Mouse (Mus musculus) hindbrain, embryonic 11.5 days (tissue): ENCODE measurements at regions not wholly inside any gene's neighbourhood (a gene's known extent, or its start where the extent isn't known, plus 50 kb on each side); places are given as distances from the start of the nearest gene placed in this dataset.

Source experiments
- ATAC-seq: fragments of 200-750 bp; cut with Nextera tagmentation; 2 replicates; pipeline ENCODE4 v1.8.0; 2017; ENCODE audit warnings: mild to moderate bottlenecking, moderate TSS enrichment, moderate library complexity; ENCODE audit not compliant: low FRiP score
- DNase-seq: peaks from one replicate; pipeline ENCODE4 v3.0.0-alpha.2; 2015; ENCODE audit warnings: low spot score
- H3K27ac ChIP-seq: fragments of 300-500 bp; sonication (generic); 2 replicates; pipeline ENCODE4 v1.5.1; 2014; ENCODE audit warnings: mild to moderate bottlenecking, low read depth, low read length
- H3K27me3 ChIP-seq: fragments of 300-500 bp; sonication (generic); 2 replicates; pipeline ENCODE4 v1.6.1; 2014; ENCODE audit warnings: mild to moderate bottlenecking, low read length, moderate library complexity, mixed read lengths; ENCODE audit not compliant: control insufficient read depth, insufficient read depth
- H3K36me3 ChIP-seq: fragments of 300-500 bp; sonication (generic); 2 replicates; pipeline ENCODE4 v1.6.1; 2014; ENCODE audit warnings: mild to moderate bottlenecking, low read length, moderate library complexity, mixed read lengths; ENCODE audit not compliant: control insufficient read depth, insufficient read depth
- H3K4me1 ChIP-seq: fragments of 300-500 bp; sonication (generic); replicated peaks from 2 replicates; pipeline ENCODE4 v1.6.1; 2014; ENCODE audit warnings: low read length, mixed read lengths; ENCODE audit not compliant: control insufficient read depth, insufficient read depth
- H3K4me2 ChIP-seq: fragments of 300-500 bp; sonication (generic); replicated peaks from 2 replicates; pipeline ENCODE4 v1.6.1; 2014; ENCODE audit warnings: mild to moderate bottlenecking, low read depth, low read length
- H3K4me3 ChIP-seq: fragments of 300-500 bp; sonication (generic); 2 replicates; pipeline ENCODE4 v1.5.1; 2014; ENCODE audit warnings: low read depth, low read length
- H3K9ac ChIP-seq: fragments of 300-500 bp; sonication (generic); 2 replicates; pipeline ENCODE4 v1.6.1; 2014; ENCODE audit warnings: low read depth, low read length
- H3K9me3 ChIP-seq: fragments of 300-500 bp; sonication (generic); 2 replicates; pipeline ENCODE4 v1.6.1; 2016; ENCODE audit warnings: low read length; ENCODE audit not compliant: control insufficient read depth
- WGBS: fragments of 180-500 bp; shearing (Covaris S2); extraction: QIAGEN DNeasy Blood & Tissue Kit; methylation state at CpG from one replicate; pipeline ENCODE4 v1.1.7; 2014; 5-methylcytosine and 5-hydroxymethylcytosine counted together

DNA sequence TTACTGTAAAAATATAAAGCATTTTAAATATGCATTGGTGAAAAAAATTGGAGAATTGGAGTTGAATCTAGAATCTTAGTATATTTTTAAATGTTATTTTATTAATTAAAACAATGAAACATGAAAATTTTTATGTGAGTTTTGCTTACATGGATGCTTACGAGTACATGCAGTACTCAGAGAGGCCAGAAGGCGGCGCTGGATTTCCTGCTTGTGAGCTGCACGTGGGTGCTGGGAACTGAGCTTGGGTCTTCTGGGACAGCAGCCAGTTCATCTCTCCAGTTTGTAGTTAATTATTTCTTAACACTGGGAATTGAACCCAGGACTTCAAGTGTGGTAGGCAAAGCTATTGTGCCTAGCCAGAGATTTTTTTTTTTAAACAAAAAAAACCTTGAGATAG, 85.5 kb downstream of the Zfp281 start:
- H3K4me1 ChIP-seq = no peaks in the 10 kb centered on the region
- ATAC-seq (no peak), DNase-seq (no peak)
- H3K36me3 ChIP-seq = no peaks in the 10 kb centered on the region
- no peak overlapping the region for H3K4me2 ChIP-seq
- WGBS = 77% methylated on average over 4 of the region's 4 CpGs
- H3K27me3 ChIP-seq = no peaks in the 10 kb centered on the region
- no peak overlapping the region for H3K4me3 ChIP-seq
- H3K9ac ChIP-seq = no peak overlapping the region
- H3K9me3 ChIP-seq = no peaks in the 10 kb centered on the region
- H3K27ac ChIP-seq = no peak overlapping the region

DNA sequence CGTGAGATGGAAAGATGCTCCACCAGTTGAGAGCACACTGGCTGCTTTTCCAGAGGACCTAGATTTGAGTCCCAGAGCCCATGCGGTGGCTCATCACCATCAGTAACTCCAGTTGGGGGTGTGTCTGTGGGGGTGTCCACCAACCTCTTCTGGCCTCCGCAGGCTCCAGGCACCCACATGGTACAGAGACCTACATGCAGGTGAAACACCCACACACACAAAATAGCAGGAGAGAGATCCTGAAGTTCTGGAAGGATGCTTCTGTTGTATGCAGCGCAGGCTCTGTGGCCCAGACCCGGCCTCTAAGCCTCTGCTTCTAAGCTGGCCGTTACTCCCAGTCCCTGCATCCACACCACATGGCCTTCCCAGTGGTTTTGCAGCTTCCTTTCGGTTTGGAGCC, 86.5 kb downstream of the Zfp281 start:
- Histone ChIP-seq H3K9me3 (no peaks in the 10 kb centered on the region), H3K4me1 (no peaks in the 10 kb centered on the region), H3K4me2 (no peak overlapping the region), H3K9ac (no peak overlapping the region), H3K36me3 (no peaks in the 10 kb centered on the region), H3K27me3 (no peaks in the 10 kb centered on the region), H3K27ac (no peak overlapping the region), H3K4me3 (no peak overlapping the region)
- DNase-seq (no peak), ATAC-seq (no peak)
- WGBS = 83% methylated on average over 7 of the region's 7 CpGs

DNA sequence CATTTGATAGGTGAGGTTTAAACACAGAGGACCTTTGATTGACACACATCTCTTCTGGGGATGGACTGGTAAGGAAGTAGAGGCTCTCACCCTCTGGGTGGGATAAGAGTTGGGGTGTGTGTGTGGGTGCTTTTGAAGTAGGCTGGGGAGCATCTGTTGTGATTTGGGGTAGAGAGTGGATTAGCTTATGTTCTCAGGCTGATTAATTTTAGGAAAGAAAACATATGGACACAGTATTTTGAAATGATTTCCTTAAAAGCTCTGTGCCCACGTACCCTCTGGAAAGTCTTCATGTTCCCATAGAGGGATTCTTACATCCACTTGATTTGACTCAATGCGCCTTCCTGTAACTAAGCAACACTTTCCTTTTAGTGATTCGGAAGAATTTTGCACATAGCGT, 89.4 kb downstream of the Zfp281 start:
- ATAC-seq = no peak
- 84% methylated on average over 4 of the region's 4 CpGs for WGBS

DNA sequence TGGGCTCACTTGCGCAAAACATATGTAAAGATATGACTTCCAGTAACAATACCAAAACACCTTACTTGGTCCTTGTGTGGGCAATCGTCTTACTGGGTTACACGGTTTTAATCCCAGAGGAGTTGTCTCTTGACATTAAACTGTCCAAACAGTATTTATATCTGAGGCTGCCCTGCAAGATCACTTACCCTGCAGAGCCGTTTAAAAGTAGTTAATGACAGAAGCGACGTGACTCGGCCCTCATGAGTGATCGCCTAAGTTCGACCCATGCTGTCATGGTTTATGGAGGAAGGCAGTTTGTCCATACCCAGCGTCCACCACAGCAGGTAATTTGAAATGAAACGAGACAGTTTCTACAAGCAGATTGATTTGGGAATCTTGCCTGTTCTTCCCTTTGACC, 90.3 kb downstream of the Zfp281 start:
- H3K4me3 ChIP-seq = no peak overlapping the region
- H3K9me3 ChIP-seq = no peaks in the 10 kb centered on the region
- WGBS = 88% methylated on average over 11 of the region's 11 CpGs
- no peak overlapping the region for H3K27ac ChIP-seq
- H3K4me1 ChIP-seq = no peaks in the 10 kb centered on the region; the same call in 1 of the 2 replicates
- H3K27me3 ChIP-seq = no peaks in the 10 kb centered on the region
- no peak for ATAC-seq
- H3K36me3 ChIP-seq = no peaks in the 10 kb centered on the region
- no peak for DNase-seq
- H3K9ac ChIP-seq = no peak overlapping the region
- H3K4me2 ChIP-seq = no peak overlapping the region

More for the DNA sequence above, 89.4 kb downstream of the Zfp281 start:
- no peak overlapping the region for H3K4me2 ChIP-seq
- H3K27ac ChIP-seq = no peak overlapping the region
- H3K9me3 ChIP-seq = no peaks in the 10 kb centered on the region
- DNase-seq = no peak
- no peaks in the 10 kb centered on the region for H3K36me3 ChIP-seq
- no peaks in the 10 kb centered on the region for H3K27me3 ChIP-seq
- no peak overlapping the region for H3K9ac ChIP-seq
- no peaks in the 10 kb centered on the region; the same call in 1 of the 2 replicates for H3K4me1 ChIP-seq
- no peak overlapping the region for H3K4me3 ChIP-seq

DNA sequence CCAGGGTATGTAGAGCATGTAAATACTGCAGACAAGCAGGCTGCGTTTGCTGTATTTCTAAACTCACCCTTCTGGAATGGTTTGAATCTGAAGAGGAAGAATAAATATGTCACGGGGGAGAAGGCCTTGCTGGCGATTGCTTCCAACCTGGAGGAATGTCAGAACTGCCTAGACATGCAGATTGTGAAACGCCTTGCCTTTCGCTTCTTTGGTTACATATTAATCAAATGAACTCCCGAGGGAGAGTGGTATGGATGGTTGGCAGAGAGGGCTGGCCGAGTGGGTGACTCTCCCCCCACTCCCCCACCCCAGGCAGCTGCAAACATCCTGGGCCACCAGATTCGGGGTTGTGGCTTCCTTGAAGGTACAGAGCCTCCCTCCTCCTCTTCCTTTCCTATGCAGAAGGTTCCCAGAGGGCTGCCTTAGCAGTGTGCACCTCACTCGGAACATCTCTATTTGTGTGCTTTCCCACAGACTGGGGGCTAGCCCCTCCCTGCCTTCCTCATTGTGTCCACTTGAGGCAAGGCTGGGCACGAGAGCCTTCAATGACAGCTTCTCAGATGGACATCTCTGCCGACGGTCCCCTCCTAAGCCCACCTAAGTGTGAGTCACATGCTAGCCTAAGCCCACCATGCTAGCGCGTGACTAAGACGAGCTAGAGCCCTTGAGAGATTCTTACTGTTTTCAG, 93.3 kb downstream of the Zfp281 start:
- Histone ChIP-seq H3K27ac (no peak overlapping the region; the same call in 1 of the 2 replicates), H3K9ac (no peak overlapping the region), H3K4me2 (no peak overlapping the region), H3K4me1 (no peaks in the 10 kb centered on the region; the same call in 1 of the 2 replicates), H3K9me3 (no peaks in the 10 kb centered on the region), H3K4me3 (no peak overlapping the region), H3K36me3 (no peaks in the 10 kb centered on the region), H3K27me3 (no peaks in the 10 kb centered on the region)
- ATAC-seq = no peak
- 47% methylated on average over 15 of the region's 15 CpGs for WGBS
- no peak for DNase-seq

DNA sequence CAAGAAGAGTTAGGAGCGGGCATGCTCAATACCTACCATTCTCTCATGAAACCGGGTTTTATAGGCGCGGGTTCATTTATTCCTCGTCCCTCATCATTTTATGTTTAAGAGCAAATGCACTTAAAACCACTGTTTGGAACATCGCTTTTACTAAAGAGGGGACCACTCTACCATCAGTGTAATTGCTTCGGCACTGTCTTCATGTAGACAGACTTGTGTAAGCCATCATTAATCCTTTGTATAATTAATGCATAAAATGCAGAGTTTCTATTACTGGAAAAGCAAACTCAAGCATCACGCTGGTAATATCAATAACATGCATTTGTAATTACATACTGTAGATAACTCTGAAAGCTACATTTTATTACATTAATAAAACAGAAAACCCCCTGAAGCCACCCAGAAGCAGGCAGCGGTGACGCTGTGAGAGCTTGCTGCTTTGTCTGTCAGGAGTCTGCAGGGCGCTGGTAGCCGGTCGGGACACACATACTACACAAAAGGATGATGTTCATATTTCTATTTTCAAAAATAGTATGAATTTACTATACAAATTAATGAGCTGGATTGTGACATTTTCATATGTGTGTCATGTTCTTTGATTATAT, 99.2 kb downstream of the Zfp281 start:
- Histone ChIP-seq H3K4me1 (no peaks in the 10 kb centered on the region), H3K4me3 (no peak overlapping the region), H3K27ac (no peak overlapping the region), H3K9me3 (no peaks in the 10 kb centered on the region), H3K36me3 (no peaks in the 10 kb centered on the region), H3K27me3 (no peaks in the 10 kb centered on the region), H3K4me2 (no peak overlapping the region), H3K9ac (no peak overlapping the region)
- 95% methylated on average over 13 of the region's 13 CpGs for WGBS
- DNase-seq = no peak
- ATAC-seq = no peak

DNA sequence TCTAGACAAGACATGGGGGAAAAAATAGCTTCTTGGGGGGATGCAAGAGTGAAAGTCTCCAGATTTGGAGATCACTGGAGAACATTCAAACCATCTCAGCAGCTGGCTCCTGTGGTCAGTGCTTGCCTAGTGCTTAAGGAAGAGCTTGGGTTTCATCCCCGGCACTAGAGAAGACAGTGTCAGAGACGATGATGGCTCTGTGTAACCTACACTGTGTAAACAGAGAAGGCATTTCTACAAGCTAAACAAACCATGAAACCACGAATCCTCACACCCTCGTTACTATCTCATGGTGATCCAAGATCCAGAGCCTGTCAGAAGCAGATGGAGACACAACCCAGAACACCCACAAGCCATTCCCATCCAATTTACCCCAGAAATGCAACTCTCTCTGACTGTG, 100.5 kb downstream of the Zfp281 start:
- Histone ChIP-seq H3K4me1 (no peaks in the 10 kb centered on the region), H3K4me3 (no peak overlapping the region), H3K36me3 (no peaks in the 10 kb centered on the region), H3K9me3 (no peaks in the 10 kb centered on the region), H3K27ac (no peak overlapping the region), H3K4me2 (no peak overlapping the region), H3K27me3 (no peaks in the 10 kb centered on the region; the same call in 1 of the 2 replicates), H3K9ac (no peak overlapping the region)
- DNase-seq (no peak), ATAC-seq (no peak)
- WGBS = 58% methylated on average over 4 of the region's 4 CpGs

DNA sequence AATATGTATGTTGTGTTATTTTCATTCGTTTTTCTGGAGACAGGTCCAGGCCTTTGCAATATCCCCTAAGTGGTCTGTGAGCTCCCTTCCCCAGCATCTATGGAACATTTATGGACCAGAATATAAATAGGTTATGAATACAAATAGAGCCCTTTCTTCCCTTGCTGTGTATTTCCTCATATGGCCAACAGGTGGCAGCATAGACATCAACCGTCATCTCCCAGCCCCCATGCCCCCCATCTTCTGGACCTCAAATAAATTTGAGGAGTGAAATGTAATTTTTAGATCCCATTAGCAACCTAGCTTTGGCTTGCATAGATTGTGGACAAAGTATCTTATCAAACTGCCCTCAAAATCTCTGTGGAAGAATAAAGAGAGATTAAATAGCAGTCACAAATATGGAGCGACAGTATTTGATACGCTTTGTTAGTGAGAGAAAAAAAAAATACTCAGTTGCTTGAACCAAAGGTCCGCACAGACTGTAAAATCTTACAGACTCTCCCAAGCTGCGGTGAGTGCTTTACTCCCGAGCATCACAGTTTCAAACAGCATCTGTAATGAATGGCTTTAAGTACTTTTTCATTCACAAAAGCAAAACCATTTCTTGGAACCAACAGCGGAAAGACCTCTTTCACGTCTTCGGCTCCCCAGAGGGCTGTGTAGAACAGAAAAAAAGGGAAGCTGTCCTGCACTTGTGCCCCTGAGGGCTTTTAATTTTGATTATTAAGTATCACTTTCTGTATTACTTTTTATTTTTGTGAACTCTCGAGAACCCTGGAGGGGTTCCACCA, 101.6 kb downstream of the Zfp281 start:
- 64% methylated on average over 11 of the region's 11 CpGs for WGBS

More for the DNA sequence above, 101.6 kb downstream of the Zfp281 start:
- H3K36me3 ChIP-seq = no peaks in the 10 kb centered on the region
- no peak overlapping the region for H3K4me3 ChIP-seq
- no peaks in the 10 kb centered on the region for H3K4me1 ChIP-seq
- no peak overlapping the region for H3K27ac ChIP-seq
- H3K27me3 ChIP-seq = peaks cover 4% of the 10 kb centered on the region; the same call in 1 of the 2 replicates
- H3K9me3 ChIP-seq = no peaks in the 10 kb centered on the region
- H3K4me2 ChIP-seq = no peak overlapping the region
- peak; percentile 42 for DNase-seq
- no peak for ATAC-seq
- no peak overlapping the region for H3K9ac ChIP-seq
